Mouse (Mus musculus) CD4-positive helper T cell, adult 2 months (primary cell): ENCODE measurements around the gene Rab8b.
A peak's percentile ranks its signal among the peaks of the same experiment; 100 is the strongest.
"Not testable (repeated sequence)": the region's sequence is repeated elsewhere in the genome, so short reads cannot be mapped to it uniquely, and the experiment has no call there.

Experiments used
- DNase-seq: peaks from one replicate; pipeline ENCODE4 v3.0.0-alpha.2; 2012; ENCODE audit warnings: low read depth, missing footprints, low spot score

The Rab8b gene

GRCm38 (mm10) chr9:66887301-66887902, 32.1 kb downstream of the Rab8b start:
- no peak for DNase-seq

- DNase-seq: no peak
Measured at GRCm38 (mm10) chr9:66886818-66887217, 32.7 kb downstream of the Rab8b start.

- DNase-seq: no peak
Measured at GRCm38 (mm10) chr9:66886366-66886765, 33.1 kb downstream of the Rab8b start.

GRCm38 (mm10) chr9:66884609-66885008, 34.9 kb downstream of the Rab8b start:
- DNase-seq: no peak

GRCm38 (mm10) chr9:66883500-66883899, 36.0 kb downstream of the Rab8b start:
- DNase-seq: peak; percentile 85

GRCm38 (mm10) chr9:66882406-66882821, 37.1 kb downstream of the Rab8b start:
- peak; percentile 85 for DNase-seq

- DNase-seq: no peak
Measured at GRCm38 (mm10) chr9:66881858-66882257, 37.6 kb downstream of the Rab8b start.

- no peak for DNase-seq
Measured at GRCm38 (mm10) chr9:66880752-66881151, 38.7 kb downstream of the Rab8b start.

- no peak for DNase-seq
Measured at GRCm38 (mm10) chr9:66879486-66879885, 40.0 kb downstream of the Rab8b start.

- no peak for DNase-seq
Measured at GRCm38 (mm10) chr9:66878899-66879298, 40.6 kb downstream of the Rab8b start.

GRCm38 (mm10) chr9:66876577-66876976, 42.9 kb downstream of the Rab8b start:
- DNase-seq: no peak

GRCm38 (mm10) chr9:66874297-66874696, 45.2 kb downstream of the Rab8b start:
- DNase-seq: no peak

- DNase-seq: peak; percentile 68
Measured at GRCm38 (mm10) chr9:66873531-66873930, 46.0 kb downstream of the Rab8b start.

GRCm38 (mm10) chr9:66873009-66873408, 46.5 kb downstream of the Rab8b start:
- DNase-seq: not testable (repeated sequence)

- DNase-seq: no peak
Measured at GRCm38 (mm10) chr9:66872015-66872727, 47.3 kb downstream of the Rab8b start.

- DNase-seq: no peak
Measured at GRCm38 (mm10) chr9:66864708-66865107, 54.8 kb downstream of the Rab8b start.

- DNase-seq: no peak
Measured at GRCm38 (mm10) chr9:66863456-66863855, 56.0 kb downstream of the Rab8b start.

- DNase-seq: no peak
Measured at GRCm38 (mm10) chr9:66862202-66862601, 57.3 kb downstream of the Rab8b start.

GRCm38 (mm10) chr9:66861104-66861767, 58.3 kb downstream of the Rab8b start:
- no peak for DNase-seq

GRCm38 (mm10) chr9:66859523-66859922, 60.0 kb downstream of the Rab8b start:
- DNase-seq: no peak

GRCm38 (mm10) chr9:66855865-66856264, 63.6 kb downstream of the Rab8b start:
- no peak for DNase-seq

GRCm38 (mm10) chr9:66852592-66852991, 66.9 kb downstream of the Rab8b start:
- no peak for DNase-seq

- no peak for DNase-seq
Measured at GRCm38 (mm10) chr9:66850966-66851365, 68.5 kb downstream of the Rab8b start.
